In genomic region chr17:67159611-67160010, GRCm38 (mm10) we compare ENCODE assay signal across 16 mouse cellular contexts.
DNase-seq lines count a peak whose midpoint lies in the region; ATAC-seq lines count a peak whose summit lies in the region.
"Had no signal": no experiment of that assay in that cellular context is flagged by ENCODE, and none has a peak within 500 bp of the region (broad histone marks: within the 10 kb centered on the region; RNA-seq: fewer than 3 reads in every experiment).

No protein-coding gene starts in this region.

- H3K9me3 ChIP-seq in forebrain, embryonic 14.5 days (replicated peaks; ENCODE audit: control insufficient read depth, low read length) = no peaks in the 10 kb centered on the region
- H3K9me3 ChIP-seq in forebrain, embryonic 11.5 days (ENCODE audit: control insufficient read depth, low read length) = no peaks in the 10 kb centered on the region
- H3K9me3 ChIP-seq: embryonic facial prominence, embryonic 15.5 days; forebrain, embryonic 15.5 days had no signal

- no peak overlapping the region for H3K4me2 ChIP-seq in forebrain, embryonic 14.5 days (ENCODE audit: low read length)
- no peak overlapping the region for H3K4me2 ChIP-seq in forebrain, embryonic 11.5 days (ENCODE audit: low read depth, low read length, severe bottlenecking)
- H3K4me2 ChIP-seq: embryonic facial prominence, embryonic 15.5 days; forebrain, embryonic 15.5 days had no signal

- peak; percentile 37 for DNase-seq in forebrain, embryonic 14.5 days (ENCODE audit: low spot score)
- DNase-seq in forebrain, embryonic 11.5 days (ENCODE audit: low spot score) = no peak
- peak; percentile 45 for DNase-seq in layer of hippocampus, adult 11-12 months (ENCODE audit: low spot score)
- no peak for DNase-seq in layer of hippocampus, postnatal 25 days (ENCODE audit: extremely low spot score in 1 of 2, low spot score in 1 of 2)
- DNase-seq in layer of hippocampus, postnatal 14 days (ENCODE audit: low spot score in 2 of 2) = peak; percentile 20 to 76
- DNase-seq in lung, postnatal 4 days = peak; percentile 21 to 45
- no peak for DNase-seq in B cell, adult 2 months
- DNase-seq in left cerebral cortex, adult 9 months (ENCODE audit: low spot score in 2 of 2) = no peak
- DNase-seq: cerebellum, adult 9-11 months; midbrain, embryonic 14.5 days; thymus, postnatal 14 days had no signal

- WGBS in forebrain, embryonic 14.5 days = 82% methylated on average over 8 of the region's 8 CpGs
- WGBS in forebrain, embryonic 11.5 days = 92% methylated on average over 8 of the region's 8 CpGs

- no peaks in the 10 kb centered on the region for H3K27me3 ChIP-seq in forebrain, embryonic 14.5 days (replicated peaks; ENCODE audit: control insufficient read depth, insufficient read depth, low read length)
- no peaks in the 10 kb centered on the region for H3K27me3 ChIP-seq in forebrain, embryonic 11.5 days (ENCODE audit: control insufficient read depth, insufficient read depth, low read length)
- H3K27me3 ChIP-seq: embryonic facial prominence, embryonic 15.5 days; forebrain, embryonic 15.5 days had no signal

- H3K36me3 ChIP-seq in forebrain, embryonic 14.5 days (ENCODE audit: control insufficient read depth, insufficient read depth, low read length) = no peaks in the 10 kb centered on the region
- H3K36me3 ChIP-seq in forebrain, embryonic 11.5 days (ENCODE audit: control insufficient read depth, insufficient read depth, low read length) = no peaks in the 10 kb centered on the region
- H3K36me3 ChIP-seq: embryonic facial prominence, embryonic 15.5 days; forebrain, embryonic 15.5 days had no signal

- H3K9ac ChIP-seq in forebrain, embryonic 14.5 days (ENCODE audit: low read length) = no peak overlapping the region
- H3K9ac ChIP-seq in forebrain, embryonic 11.5 days (ENCODE audit: low read length) = no peak overlapping the region
- H3K9ac ChIP-seq: embryonic facial prominence, embryonic 15.5 days; forebrain, embryonic 15.5 days had no signal

- no peak overlapping the region for H3K27ac ChIP-seq in forebrain, embryonic 14.5 days (ENCODE audit: low read depth, low read length)
- no peak overlapping the region for H3K27ac ChIP-seq in forebrain, embryonic 11.5 days (ENCODE audit: low read depth, low read length)
- H3K27ac ChIP-seq: embryonic facial prominence, embryonic 15.5 days; forebrain, embryonic 15.5 days; kidney, postnatal 0 days; stomach, postnatal 0 days had no signal

- ATAC-seq in forebrain, embryonic 14.5 days = no peak
- ATAC-seq in forebrain, embryonic 11.5 days (replicated peaks; ENCODE audit: low FRiP score) = no peak
- ATAC-seq: forebrain, embryonic 15.5 days; inflammation-experienced regulatory T-cells, adult 6 months had no signal

- H3K4me3 ChIP-seq in forebrain, embryonic 14.5 days (ENCODE audit: low read depth, low read length) = no peak overlapping the region
- H3K4me3 ChIP-seq in forebrain, embryonic 11.5 days (ENCODE audit: low read depth, low read length) = no peak overlapping the region
- H3K4me3 ChIP-seq: embryonic facial prominence, embryonic 15.5 days; forebrain, embryonic 15.5 days had no signal

- no peaks in the 10 kb centered on the region for H3K4me1 ChIP-seq in forebrain, embryonic 14.5 days (ENCODE audit: control insufficient read depth, insufficient read depth, low read length)
- H3K4me1 ChIP-seq in forebrain, embryonic 11.5 days (replicated peaks; ENCODE audit: control insufficient read depth, insufficient read depth, low read length) = no peaks in the 10 kb centered on the region
- H3K4me1 ChIP-seq: embryonic facial prominence, embryonic 15.5 days had no signal

Comparison
In these comparisons a context has a peak if more than half of its experiments do, and no peak if none do; other contexts are left out.
1. DNase-seq: peak in forebrain, embryonic 14.5 days (single experiment), layer of hippocampus, adult 11-12 months (single experiment), layer of hippocampus, postnatal 14 days (2 of 2) and lung, postnatal 4 days (2 of 2); none in forebrain, embryonic 11.5 days (single experiment), layer of hippocampus, postnatal 25 days (0 of 2), B cell, adult 2 months (0 of 2) and left cerebral cortex, adult 9 months (0 of 2).